Mouse (Mus musculus) C2C12 (cell line): ENCODE measurements at regions not wholly inside any gene's neighbourhood (a gene's known extent, or its start where the extent isn't known, plus 50 kb on each side); places are given as distances from the start of the nearest gene placed in this dataset.

Experiments used
- CTCF ChIP-seq: IDR thresholded peaks from one replicate; pipeline ENCODE4 v1.5.1; 2011; ENCODE audit not compliant: control insufficient read depth, insufficient read depth, insufficient read length
- MAX ChIP-seq: IDR thresholded peaks from one replicate; pipeline ENCODE4 v1.6.1; 2011; ENCODE audit warnings: mild to moderate bottlenecking, control low read depth
- MYOG ChIP-seq: IDR thresholded peaks from one replicate; pipeline ENCODE4 v1.6.1; 2011; ENCODE audit not compliant: control insufficient read depth, insufficient read length; ENCODE audit errors: extremely low read depth
- USF1 ChIP-seq: IDR thresholded peaks from one replicate; pipeline ENCODE4 v1.6.1; 2011; ENCODE audit warnings: low read depth, mild to moderate bottlenecking, control low read depth, moderate library complexity

DNA sequence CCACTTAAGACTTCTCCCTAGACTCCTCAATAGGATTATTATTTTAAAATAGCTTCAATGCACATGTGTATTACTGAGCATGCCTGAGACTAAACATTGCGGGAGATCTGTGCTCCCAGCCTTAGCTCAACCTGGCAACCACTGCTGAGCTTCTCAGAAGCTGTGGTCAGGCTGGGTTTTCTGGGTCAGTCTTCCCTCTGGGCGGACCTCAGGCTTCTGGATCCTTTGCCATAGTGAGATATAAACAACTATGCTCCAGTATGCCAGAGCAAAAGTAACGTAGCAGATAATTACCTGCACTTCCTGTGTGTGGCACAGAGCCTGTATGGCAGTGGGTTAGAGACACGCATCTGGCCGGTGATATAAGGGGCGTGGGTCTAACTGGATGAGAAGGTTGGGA lies 59.1 kb upstream of the Cd28 start:
- no peak for TF ChIP-seq MAX
- TF ChIP-seq CTCF, result no peak
- TF ChIP-seq MYOG, result no peak
- no peak for TF ChIP-seq USF1
